Mouse (Mus musculus) limb, embryonic 10.5 days (tissue): ENCODE data around the gene Irs1. TPM values are rescaled to one million over a fixed set of nuclear protein-coding genes. Genes with fewer than 3 reads are reported as not detected.

ENCODE experiments used
- polyA plus RNA-seq: library from polyadenylated mRNA; unstranded; fragments of >200 nt; fragmentation: Nextera tagmentation; extraction: Ambion mirVana; gene quantifications from 2 replicates; pipeline ENCODE4 v1.2.1, GENCODE M21; 2016

Gene Irs1
- polyA plus RNA-seq, 1 experiment from 2014 or later = 8.4 TPM

Other genes with a start within 250 kb of the Irs1 start
- 15.4 and 24.6 TPM in 2 replicates for gene Gm9747, start 58.3 kb downstream of the Irs1 start, polyA plus RNA-seq
- gene Rhbdd1, start 25.0 kb upstream of the Irs1 start, polyA plus RNA-seq = 8.4 and 9.1 TPM in 2 replicates